8 mouse cellular contexts compared by ENCODE assay signal in the genomic region with DNA sequence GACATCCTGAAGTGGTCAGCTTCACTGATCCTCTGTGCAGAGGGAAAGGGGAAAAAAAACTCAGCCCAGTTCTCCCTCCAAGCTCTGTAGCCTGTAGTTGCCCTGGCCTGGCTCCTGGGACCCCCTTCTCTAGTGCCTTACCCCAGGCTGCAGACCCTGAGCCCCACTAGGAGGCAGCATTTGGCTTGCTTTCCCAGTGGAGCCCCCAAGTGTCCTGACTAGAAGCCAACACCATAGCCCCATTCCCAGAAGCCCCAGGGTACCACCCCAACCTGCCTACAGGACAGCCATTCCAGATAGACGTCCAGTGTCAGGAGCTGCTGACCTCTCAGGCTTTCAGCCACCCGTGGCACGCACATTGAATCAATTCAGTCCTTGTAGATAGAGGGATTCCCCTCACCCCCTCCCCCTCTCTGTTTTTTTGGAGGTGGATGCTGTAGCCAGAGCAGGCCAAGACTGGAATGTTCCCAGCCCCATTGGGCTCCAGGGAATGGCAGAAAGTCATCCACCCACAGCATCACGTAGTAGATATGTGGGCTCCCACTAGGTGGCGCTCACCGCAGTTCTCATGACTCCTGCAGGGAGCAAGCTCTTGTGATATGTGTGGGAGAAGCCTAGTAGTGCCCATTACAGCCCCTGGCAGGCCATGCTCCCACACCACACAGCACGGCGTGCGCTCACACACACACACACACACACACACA. TPM values are rescaled to one million over a fixed set of nuclear protein-coding genes. Genes with fewer than 3 reads are reported as not detected.
A peak's percentile ranks its signal among the peaks of the same experiment; 100 is the strongest.
DNase-seq lines count a peak whose midpoint lies in the region; ATAC-seq and TF ChIP-seq lines count a peak whose summit lies in the region.

No protein-coding gene starts in this region.

- H3K4me2 ChIP-seq in forebrain, embryonic 11.5 days (ENCODE audit: low read depth, low read length, severe bottlenecking): no peak overlapping the region

- ATAC-seq in forebrain, embryonic 11.5 days (replicated peaks; ENCODE audit: low FRiP score): no peak

- TF ChIP-seq EP300 in MEL (IDR thresholded peaks at IDR 0.05; ENCODE audit: low read depth in 1 of 2, low read length in 2 of 2): no peak

- intact Hi-C loops in heart, postnatal 36 days (cut with DNase I): loop anchor here (10.0 kb wide), 2 partner anchors 141 to 351 kb away; no protein-coding TSS in a partner anchor

- H3K79me2 ChIP-seq in MEL (ENCODE audit: control insufficient read depth, insufficient read depth, low read length, poor library complexity): no peaks in the 10 kb centered on the region

- no peaks in the 10 kb centered on the region for H3K27me3 ChIP-seq in MEL (ENCODE audit: control insufficient read depth in 1 of 2, insufficient read depth in 2 of 2, low read length in 2 of 2)
- no peaks in the 10 kb centered on the region for H3K27me3 ChIP-seq in forebrain, embryonic 11.5 days (ENCODE audit: control insufficient read depth, insufficient read depth, low read length)

- no peak overlapping the region for H3K9ac ChIP-seq in MEL (ENCODE audit: control insufficient read depth, low read depth, low read length, poor library complexity, severe bottlenecking)
- no peak overlapping the region for H3K9ac ChIP-seq in forebrain, embryonic 11.5 days (ENCODE audit: low read length)

- H3K4me1 ChIP-seq in MEL (ENCODE audit: control insufficient read depth in 1 of 2, insufficient read depth in 2 of 2, low read length in 2 of 2): peaks cover 2 to 8% of the 10 kb centered on the region in 2 experiments; a peak in 2 of 4 replicates
- H3K4me1 ChIP-seq in forebrain, embryonic 11.5 days (replicated peaks; ENCODE audit: control insufficient read depth, insufficient read depth, low read length): no peaks in the 10 kb centered on the region

- no peak overlapping the region for H3K27ac ChIP-seq in MEL (ENCODE audit: control insufficient read depth, low read depth, low read length)
- H3K27ac ChIP-seq in forebrain, embryonic 11.5 days (ENCODE audit: low read depth, low read length): no peak overlapping the region

- H3K36me3 ChIP-seq in MEL (ENCODE audit: control insufficient read depth in 1 of 2, insufficient read depth in 2 of 2, low read length in 2 of 2): no peaks in the 10 kb centered on the region
- H3K36me3 ChIP-seq in forebrain, embryonic 11.5 days (ENCODE audit: control insufficient read depth, insufficient read depth, low read length): peaks cover 5% of the 10 kb centered on the region; the same call in 1 of the 2 replicates

- peak; percentile 77 to 91 (median 90) for TF ChIP-seq CTCF in MEL (IDR thresholded peaks at IDR 0.05 in 2 of 3, conservative IDR thresholded peaks at IDR 0.05 in 1 of 3; ENCODE audit: control insufficient read depth in 1 of 3, insufficient read depth in 1 of 3, low read depth in 2 of 3, low read length in 3 of 3, poor library complexity in 1 of 3, severe bottlenecking in 1 of 3)

- no peak for TF ChIP-seq POLR2A in MEL (IDR thresholded peaks at IDR 0.05; ENCODE audit: control insufficient read depth in 1 of 2, insufficient read depth in 1 of 2, low read depth in 1 of 2, low read length in 2 of 2, poor library complexity in 1 of 2)

- no peak overlapping the region for H3K4me3 ChIP-seq in MEL (ENCODE audit: control insufficient read depth in 1 of 2, insufficient read depth in 1 of 2, low read depth in 2 of 2, low read length in 2 of 2)
- H3K4me3 ChIP-seq in forebrain, embryonic 11.5 days (ENCODE audit: low read depth, low read length): no peak overlapping the region

- DNase-seq in MEL (ENCODE audit: low read depth, low spot score): peak; percentile 79
- DNase-seq in c-Kit-positive CD71-positive TER-119-negative erythroid progenitor cells, embryonic 14.5 days (ENCODE audit: low read depth): peak; percentile 51
- DNase-seq in forebrain, embryonic 11.5 days (ENCODE audit: low spot score): peak; percentile 86
- DNase-seq in heart, postnatal 36 days: peak; percentile 83 to 86
- peak; percentile 72 to 85 for DNase-seq in layer of hippocampus, adult 8-10 months (ENCODE audit: low spot score in 2 of 2)
- DNase-seq in lung, postnatal 25 days (ENCODE audit: low spot score): peak; percentile 76
- DNase-seq in right cerebral cortex, adult 2 months (ENCODE audit: low spot score in 2 of 2): peak; percentile 86 to 89
- DNase-seq in urinary bladder, postnatal 14 days (ENCODE audit: low spot score): peak; percentile 87

- peak; percentile 41 for TF ChIP-seq RAD21 in MEL (IDR thresholded peaks at IDR 0.05; ENCODE audit: low read depth, low read length)

- H3K9me3 ChIP-seq in MEL (replicated peaks; ENCODE audit: insufficient read depth, low read length): no peaks in the 10 kb centered on the region
- H3K9me3 ChIP-seq in forebrain, embryonic 11.5 days (ENCODE audit: control insufficient read depth, low read length): peaks cover 4% of the 10 kb centered on the region; the same call in 1 of the 2 replicates

- WGBS in forebrain, embryonic 11.5 days: 70% methylated on average over 9 of the region's 9 CpGs

TF ChIP-seq in MEL, 35 proteins besides CTCF, POLR2A, EP300 and RAD21:
- TF ChIP-seq SMC3 (IDR thresholded peaks at IDR 0.05; ENCODE audit: low read depth, low read length): peak; percentile 59
- 0 out of 2 replicates have a peak, but pooled peaks have one; percentile 14 for TF ChIP-seq ZC3H11A (IDR thresholded peaks at IDR 0.05; ENCODE audit: low read depth, low read length)
- no peak for TF ChIP-seq ZNF384 (IDR thresholded peaks at IDR 0.05; ENCODE audit: low read depth, low read length)
TF ChIP-seq in MEL: peak in this region for 2.

RNA-seq across cellular contexts. Expression of gene Eif4g3, which starts 28.8 kb away (rescaled TPM):
- 22.8 and 27.8 TPM in 2 replicates for total RNA-seq in MEL (2012; rRNA removed)
- polyA plus RNA-seq in MEL (2012; ENCODE audit: insufficient read depth in 1 of 2, insufficient read length in 2 of 2, low read depth in 1 of 2, low replicate concordance in 2 of 2, missing spikeins in 1 of 2): 10 to 100 TPM in 1 of 2 experiments, not detected in 1; 63.7 TPM
- 57.3 and 57.6 TPM in 2 replicates for polyA plus RNA-seq in forebrain, embryonic 11.5 days (2014; fragmentation: Nextera tagmentation; extraction: Ambion mirVana)
- 10 to 100 TPM; 45.5 to 47.2 TPM for total RNA-seq in heart, postnatal 36 days (2021)
- total RNA-seq in layer of hippocampus, adult 8-10 months (2022): 100 to 1,000 TPM; 143 to 163 (median 151) TPM
